Mouse (Mus musculus): ENCODE results near the gene Svs2. TPM values are rescaled to one million over a fixed set of nuclear protein-coding genes. Genes with fewer than 3 reads are reported as not detected.

Gene Svs2
- total RNA-seq, 2 experiments from 2014 or later: not detected

Other genes with a start within 250 kb of the Svs2 start
- gene Ywhab, start 243.5 kb downstream of the Svs2 start, total RNA-seq (2015): 140 and 141 TPM in 2 replicates
- gene Ywhab, start 243.5 kb downstream of the Svs2 start, total RNA-seq (2017): 54.8 and 57.9 TPM in 2 replicates
- gene Pabpc1l, start 213.0 kb downstream of the Svs2 start, total RNA-seq (2015): 1.0 and 2.2 TPM in 2 replicates
- 0.61 and 0.83 TPM in 2 replicates for gene Pabpc1l, start 213.0 kb downstream of the Svs2 start, total RNA-seq (2017)
- 152 and 189 TPM in 2 replicates for gene Stk4, start 168.1 kb downstream of the Svs2 start, total RNA-seq (2015)
- 115 and 156 TPM in 2 replicates for gene Stk4, start 168.1 kb downstream of the Svs2 start, total RNA-seq (2017)
- gene Tomm34, start 167.3 kb downstream of the Svs2 start, total RNA-seq (2015): 48.0 and 55.0 TPM in 2 replicates
- gene Tomm34, start 167.3 kb downstream of the Svs2 start, total RNA-seq (2017): 44.5 and 44.8 TPM in 2 replicates
- gene Kcns1, start 67.4 kb downstream of the Svs2 start, total RNA-seq (2015): 0.05 TPM in 1 of 2 replicates, not detected in the other
- 0.08 and 0.17 TPM in 2 replicates for gene Kcns1, start 67.4 kb downstream of the Svs2 start, total RNA-seq (2017)
- gene Wfdc5, start 55.7 kb downstream of the Svs2 start, total RNA-seq (2015): not detected in 2 replicates
- not detected in 2 replicates for gene Wfdc5, start 55.7 kb downstream of the Svs2 start, total RNA-seq (2017)
- gene Wfdc12, start 47.9 kb downstream of the Svs2 start, total RNA-seq (2015): not detected in 2 replicates
- not detected in 2 replicates for gene Wfdc12, start 47.9 kb downstream of the Svs2 start, total RNA-seq (2017)
- gene Wfdc15a, start 38.3 kb downstream of the Svs2 start, total RNA-seq (2015): not detected in 2 replicates
- not detected in 2 replicates for gene Wfdc15a, start 38.3 kb downstream of the Svs2 start, total RNA-seq (2017)
- not detected in 2 replicates for gene Wfdc15b, start 16.8 kb downstream of the Svs2 start, total RNA-seq (2015)
- gene Wfdc15b, start 16.8 kb downstream of the Svs2 start, total RNA-seq (2017): not detected in 2 replicates
- not detected in 2 replicates for gene Svs3b, start 18.2 kb upstream of the Svs2 start, total RNA-seq (2015)
- gene Svs3b, start 18.2 kb upstream of the Svs2 start, total RNA-seq (2017): not detected in 2 replicates
- not detected in 2 replicates for gene Svs4, start 40.0 kb upstream of the Svs2 start, total RNA-seq (2015)
- not detected in 2 replicates for gene Svs4, start 40.0 kb upstream of the Svs2 start, total RNA-seq (2017)
- gene Svs3a, start 50.8 kb upstream of the Svs2 start, total RNA-seq (2015): not detected in 2 replicates
- gene Svs3a, start 50.8 kb upstream of the Svs2 start, total RNA-seq (2017): not detected in 2 replicates
- gene Svs6, start 78.3 kb upstream of the Svs2 start, total RNA-seq (2015): not detected in 2 replicates
- gene Svs6, start 78.3 kb upstream of the Svs2 start, total RNA-seq (2017): not detected in 2 replicates
- gene Svs5, start 94.3 kb upstream of the Svs2 start, total RNA-seq (2015): not detected in 2 replicates
- gene Svs5, start 94.3 kb upstream of the Svs2 start, total RNA-seq (2017): not detected in 2 replicates
- 244 and 316 TPM in 2 replicates for gene Slpi, start 150.6 kb upstream of the Svs2 start, total RNA-seq (2015)
- gene Slpi, start 150.6 kb upstream of the Svs2 start, total RNA-seq (2017): 39.7 and 71.6 TPM in 2 replicates
- gene Rbpjl, start 164.7 kb upstream of the Svs2 start, total RNA-seq (2015): not detected in 2 replicates
- gene Rbpjl, start 164.7 kb upstream of the Svs2 start, total RNA-seq (2017): not detected in 2 replicates
- not detected in 2 replicates for gene Matn4, start 166.7 kb upstream of the Svs2 start, total RNA-seq (2015)
- gene Matn4, start 166.7 kb upstream of the Svs2 start, total RNA-seq (2017): not detected in 2 replicates
- not detected in 2 replicates for gene Sdc4, start 205.4 kb upstream of the Svs2 start, total RNA-seq (2015)
- gene Sdc4, start 205.4 kb upstream of the Svs2 start, total RNA-seq (2017): 0.41 TPM in 1 of 2 replicates, not detected in the other
- 39.1 and 39.5 TPM in 2 replicates for gene Sys1, start 218.5 kb upstream of the Svs2 start, total RNA-seq (2015)
- 11.2 and 20.0 TPM in 2 replicates for gene Sys1, start 218.5 kb upstream of the Svs2 start, total RNA-seq (2017)
- gene Gm20458, start 222.5 kb upstream of the Svs2 start, total RNA-seq (2015): not detected in 2 replicates
- gene Gm20458, start 222.5 kb upstream of the Svs2 start, total RNA-seq (2017): not detected in 2 replicates
- not detected in 2 replicates for gene Trp53tg5, start 235.3 kb upstream of the Svs2 start, total RNA-seq (2015)
- gene Trp53tg5, start 235.3 kb upstream of the Svs2 start, total RNA-seq (2017): not detected in 2 replicates
- gene Dbndd2, start 247.6 kb upstream of the Svs2 start, total RNA-seq (2015): 1.1 and 2.7 TPM in 2 replicates
- 0.04 and 0.47 TPM in 2 replicates for gene Dbndd2, start 247.6 kb upstream of the Svs2 start, total RNA-seq (2017)